In genomic region chr5:100845848-100846598, GRCm38 (mm10) we compare ENCODE assay signal across 7 mouse cellular contexts. TPM values are rescaled to one million over a fixed set of nuclear protein-coding genes. Genes with fewer than 3 reads are reported as not detected.
DNase-seq lines count a peak whose midpoint lies in the region; ATAC-seq and TF ChIP-seq lines count a peak whose summit lies in the region.

No protein-coding gene starts in this region.

- no peak for TF ChIP-seq CTCF in midbrain, postnatal 0 days (IDR thresholded peaks at IDR 0.05)

- H3K36me3 ChIP-seq in embryonic facial prominence, embryonic 10.5 days (replicated peaks), result no peaks in the 10 kb centered on the region
- H3K36me3 ChIP-seq in midbrain, postnatal 0 days (ENCODE audit: insufficient read depth, low read length), result no peaks in the 10 kb centered on the region

- peaks cover 21% of the 10 kb centered on the region for H3K4me1 ChIP-seq in embryonic facial prominence, embryonic 10.5 days
- H3K4me1 ChIP-seq in midbrain, postnatal 0 days (ENCODE audit: insufficient read depth, low read length), result no peaks in the 10 kb centered on the region

- peak; percentile 87 for DNase-seq in adrenal gland, postnatal 10 days
- peak; percentile 70 for DNase-seq in embryonic facial prominence, embryonic 10.5 days (ENCODE audit: low spot score)
- peak; percentile 72 for DNase-seq in heart, adult 8-10 months (ENCODE audit: low spot score)
- DNase-seq in kidney, adult 8-10 months, result peak; percentile 46 to 55
- peak; percentile 66 for DNase-seq in liver
- DNase-seq in midbrain, postnatal 0 days (ENCODE audit: low spot score), result peak; percentile 14
- peak; percentile 47 to 70 for DNase-seq in spleen, postnatal 10 days (ENCODE audit: low spot score in 2 of 2)

- H3K4me2 ChIP-seq in midbrain, postnatal 0 days (ENCODE audit: low read depth, low read length, poor library complexity, severe bottlenecking), result peak overlapping the region; percentile 99

- ATAC-seq in midbrain, postnatal 0 days (ENCODE audit: low FRiP score), result peak; percentile 72

- H3K27me3 ChIP-seq in embryonic facial prominence, embryonic 10.5 days (replicated peaks; ENCODE audit: low read depth, poor library complexity, severe bottlenecking), result peaks cover 60% of the 10 kb centered on the region
- H3K27me3 ChIP-seq in midbrain, postnatal 0 days (ENCODE audit: insufficient read depth, low read length), result peaks cover 39% of the 10 kb centered on the region

- WGBS in embryonic facial prominence, embryonic 10.5 days, result under 1% methylated on average over 52 of the region's 52 CpGs
- WGBS in midbrain, postnatal 0 days, result under 1% methylated on average over 50 of the region's 52 CpGs

- peak overlapping the region; percentile 62 for H3K9ac ChIP-seq in midbrain, postnatal 0 days (replicated peaks; ENCODE audit: low read length, poor library complexity, severe bottlenecking)

- H3K4me3 ChIP-seq in embryonic facial prominence, embryonic 10.5 days, result peak overlapping the region; percentile 78
- peak overlapping the region; percentile 61 for H3K4me3 ChIP-seq in midbrain, postnatal 0 days (ENCODE audit: low read depth, low read length)

- H3K27ac ChIP-seq in embryonic facial prominence, embryonic 10.5 days (replicated peaks), result peak overlapping the region; percentile 59
- H3K27ac ChIP-seq in midbrain, postnatal 0 days (ENCODE audit: low read depth, low read length), result no peak overlapping the region

- peaks cover 5% of the 10 kb centered on the region for H3K9me3 ChIP-seq in embryonic facial prominence, embryonic 10.5 days
- H3K9me3 ChIP-seq in midbrain, postnatal 0 days (ENCODE audit: low read length), result no peaks in the 10 kb centered on the region

RNA-seq across cellular contexts. Expression of gene Gpat3, which starts 0.5 kb away (rescaled TPM):
- total RNA-seq in adrenal gland, postnatal 10 days (2021), result 10 to 100 TPM; 10.0 to 10.2 TPM
- polyA plus RNA-seq in embryonic facial prominence, embryonic 10.5 days (2016; fragmentation: Nextera tagmentation; extraction: Ambion mirVana), result 0.74 and 0.90 TPM in 2 replicates
- total RNA-seq in heart, adult 8-10 months (2022), result 10 to 100 TPM; 20.5 to 28.0 (median 23.1) TPM
- total RNA-seq in midbrain, postnatal 0 days (2014; rRNA removed), result 1.1 and 2.0 TPM in 2 replicates
- polyA plus RNA-seq in midbrain, postnatal 0 days (2015; fragmentation: Nextera tagmentation; extraction: Ambion mirVana), result 0.83 and 0.91 TPM in 2 replicates

RNA-seq across cellular contexts. Expression of gene Abraxas1, which starts 25.3 kb away (rescaled TPM):
- total RNA-seq in adrenal gland, postnatal 10 days (2021), result 10 to 100 TPM; 12.9 to 17.9 TPM
- polyA plus RNA-seq in embryonic facial prominence, embryonic 10.5 days (2016; fragmentation: Nextera tagmentation; extraction: Ambion mirVana), result 30.7 and 32.8 TPM in 2 replicates
- 10 to 100 TPM in 2 of 4 experiments, 1 to 10 TPM in 2; 9.3 to 12.5 (median 10.1) TPM for total RNA-seq in heart, adult 8-10 months (2022)
- total RNA-seq in midbrain, postnatal 0 days (2014; rRNA removed), result 7.3 and 10.8 TPM in 2 replicates
- 6.4 and 8.7 TPM in 2 replicates for polyA plus RNA-seq in midbrain, postnatal 0 days (2015; fragmentation: Nextera tagmentation; extraction: Ambion mirVana)

RNA-seq across cellular contexts. Expression of gene Mrps18c, which starts 47.6 kb away (rescaled TPM):
- 100 to 1,000 TPM; 118 to 120 TPM for total RNA-seq in adrenal gland, postnatal 10 days (2021)
- 202 and 214 TPM in 2 replicates for polyA plus RNA-seq in embryonic facial prominence, embryonic 10.5 days (2016; fragmentation: Nextera tagmentation; extraction: Ambion mirVana)
- 100 to 1,000 TPM in 1 of 4 experiments, 10 to 100 TPM in 3; 78.4 to 102 (median 88.9) TPM for total RNA-seq in heart, adult 8-10 months (2022)
- 37.1 and 74.5 TPM in 2 replicates for total RNA-seq in midbrain, postnatal 0 days (2014; rRNA removed)
- polyA plus RNA-seq in midbrain, postnatal 0 days (2015; fragmentation: Nextera tagmentation; extraction: Ambion mirVana), result 169 and 180 TPM in 2 replicates

RNA-seq across cellular contexts. Expression of gene Helq, which starts 47.6 kb away (rescaled TPM):
- total RNA-seq in adrenal gland, postnatal 10 days (2021), result 1 to 10 TPM; 4.9 to 9.1 TPM
- 24.0 and 25.4 TPM in 2 replicates for polyA plus RNA-seq in embryonic facial prominence, embryonic 10.5 days (2016; fragmentation: Nextera tagmentation; extraction: Ambion mirVana)
- 1 to 10 TPM; 2.7 to 5.2 (median 2.8) TPM for total RNA-seq in heart, adult 8-10 months (2022)
- 17.4 and 39.4 TPM in 2 replicates for total RNA-seq in midbrain, postnatal 0 days (2014; rRNA removed)
- 12.2 and 13.3 TPM in 2 replicates for polyA plus RNA-seq in midbrain, postnatal 0 days (2015; fragmentation: Nextera tagmentation; extraction: Ambion mirVana)

Comparison
In these comparisons a context has a peak if more than half of its experiments do, and no peak if none do; other contexts are left out.
1. DNase-seq: peak in every context shown above with its lines; median percentile 87 in adrenal gland, postnatal 10 days; 72 in heart, adult 8-10 months; 70 in embryonic facial prominence, embryonic 10.5 days; 66 in liver; 58 in spleen, postnatal 10 days; 50 in kidney, adult 8-10 months; 14 in midbrain, postnatal 0 days.